Mouse (Mus musculus): ENCODE data around the gene Dnah2. TPM values are rescaled to one million over a fixed set of nuclear protein-coding genes. Genes with fewer than 3 reads are reported as not detected.

Gene Dnah2
- polyA plus RNA-seq, 1 experiment from 2014 or later: 6.9 TPM

DNA sequence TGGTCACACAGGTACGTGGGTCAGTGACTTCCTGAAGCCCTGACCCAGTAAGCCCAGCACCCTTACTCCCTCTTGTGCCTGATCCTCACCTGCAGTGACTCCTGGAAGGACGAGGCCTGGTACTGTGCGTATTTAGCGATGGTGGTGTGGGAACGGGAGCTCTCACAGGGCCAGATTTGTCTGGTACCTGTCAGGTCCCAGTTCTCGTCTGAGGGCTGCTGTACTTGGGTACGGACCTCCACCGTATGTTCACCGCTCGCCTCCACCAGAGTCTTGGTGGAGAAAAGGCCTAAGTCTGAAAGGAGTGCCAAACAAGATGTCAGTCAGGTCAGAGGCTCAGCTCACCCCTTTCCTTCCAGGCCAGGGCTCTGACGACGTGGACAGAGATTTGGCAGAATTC lies 146.9 kb downstream of the Dnah2 start:
- Histone ChIP-seq H3K27ac (ENCODE audit: low read depth, low read length) (no peak overlapping the region), H3K27me3 (ENCODE audit: control insufficient read depth, insufficient read depth, low read length) (no peaks in the 10 kb centered on the region), H3K9me3 (ENCODE audit: control insufficient read depth, low read length) (no peaks in the 10 kb centered on the region), H3K9ac (replicated peaks; ENCODE audit: low read depth, low read length) (no peak overlapping the region), H3K4me1 (ENCODE audit: control insufficient read depth, insufficient read depth, low read length) (0 out of 2 replicates have a peak, but pooled peaks cover 3% of the 10 kb centered on the region), H3K4me2 (ENCODE audit: low read depth, low read length) (no peak overlapping the region), H3K36me3 (ENCODE audit: control insufficient read depth, insufficient read depth, low read length) (peaks cover 68% of the 10 kb centered on the region), H3K4me3 (ENCODE audit: low read depth, low read length) (no peak overlapping the region)
- ATAC-seq (ENCODE audit: low read depth): no peak
- 90% methylated on average over 12 of the region's 12 CpGs for WGBS

DNA sequence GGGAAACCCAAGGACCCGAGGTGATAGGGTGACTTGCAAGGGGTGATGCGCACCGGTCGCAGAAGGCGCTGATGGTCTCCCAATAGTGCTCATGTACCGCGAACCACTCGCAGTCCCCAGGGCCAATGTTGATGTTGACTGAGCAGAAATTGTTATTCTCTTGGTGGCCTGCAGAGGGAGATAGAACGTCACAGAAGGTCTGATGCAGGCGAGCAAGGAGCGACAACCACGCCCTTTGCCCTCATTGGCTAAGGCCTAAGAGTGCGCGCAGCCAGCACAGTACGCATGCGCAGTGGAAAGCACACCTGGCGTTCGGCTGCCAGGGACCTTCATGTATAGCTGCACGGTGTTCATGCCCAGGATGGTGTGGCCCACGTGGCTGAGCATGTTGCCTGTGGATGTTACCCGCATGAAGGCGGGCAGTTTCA lies 147.7 kb downstream of the Dnah2 start:
- H3K4me1 ChIP-seq (ENCODE audit: control insufficient read depth, insufficient read depth, low read length): 0 out of 2 replicates have a peak, but pooled peaks cover 7% of the 10 kb centered on the region
- ATAC-seq (ENCODE audit: low read depth): peak; percentile 76
- no peaks in the 10 kb centered on the region for H3K9me3 ChIP-seq (ENCODE audit: control insufficient read depth, low read length)
- H3K4me3 ChIP-seq (ENCODE audit: low read depth, low read length): no peak overlapping the region
- no peak overlapping the region for H3K4me2 ChIP-seq (ENCODE audit: low read depth, low read length)
- H3K27ac ChIP-seq (ENCODE audit: low read depth, low read length): no peak overlapping the region
- no peaks in the 10 kb centered on the region for H3K27me3 ChIP-seq (ENCODE audit: control insufficient read depth, insufficient read depth, low read length)
- peaks cover 61% of the 10 kb centered on the region for H3K36me3 ChIP-seq (ENCODE audit: control insufficient read depth, insufficient read depth, low read length)
- WGBS: 13% methylated on average over 22 of the region's 22 CpGs
- no peak overlapping the region for H3K9ac ChIP-seq (replicated peaks; ENCODE audit: low read depth, low read length)

GRCm38 (mm10) chr11:69400083-69400850 lies 148.6 kb downstream of the Dnah2 start:
- Histone ChIP-seq H3K9me3 (ENCODE audit: control insufficient read depth, low read length) (no peaks in the 10 kb centered on the region), H3K36me3 (ENCODE audit: control insufficient read depth, insufficient read depth, low read length) (peaks cover 51% of the 10 kb centered on the region), H3K27me3 (ENCODE audit: control insufficient read depth, insufficient read depth, low read length) (no peaks in the 10 kb centered on the region), H3K4me3 (ENCODE audit: low read depth, low read length) (no peak overlapping the region), H3K9ac (replicated peaks; ENCODE audit: low read depth, low read length) (no peak overlapping the region), H3K4me1 (ENCODE audit: control insufficient read depth, insufficient read depth, low read length) (0 out of 2 replicates have a peak, but pooled peaks cover 7% of the 10 kb centered on the region), H3K4me2 (ENCODE audit: low read depth, low read length) (no peak overlapping the region), H3K27ac (ENCODE audit: low read depth, low read length) (no peak overlapping the region)
- ATAC-seq (ENCODE audit: low read depth): no peak
- 78% methylated on average over 25 of the region's 25 CpGs for WGBS

DNA sequence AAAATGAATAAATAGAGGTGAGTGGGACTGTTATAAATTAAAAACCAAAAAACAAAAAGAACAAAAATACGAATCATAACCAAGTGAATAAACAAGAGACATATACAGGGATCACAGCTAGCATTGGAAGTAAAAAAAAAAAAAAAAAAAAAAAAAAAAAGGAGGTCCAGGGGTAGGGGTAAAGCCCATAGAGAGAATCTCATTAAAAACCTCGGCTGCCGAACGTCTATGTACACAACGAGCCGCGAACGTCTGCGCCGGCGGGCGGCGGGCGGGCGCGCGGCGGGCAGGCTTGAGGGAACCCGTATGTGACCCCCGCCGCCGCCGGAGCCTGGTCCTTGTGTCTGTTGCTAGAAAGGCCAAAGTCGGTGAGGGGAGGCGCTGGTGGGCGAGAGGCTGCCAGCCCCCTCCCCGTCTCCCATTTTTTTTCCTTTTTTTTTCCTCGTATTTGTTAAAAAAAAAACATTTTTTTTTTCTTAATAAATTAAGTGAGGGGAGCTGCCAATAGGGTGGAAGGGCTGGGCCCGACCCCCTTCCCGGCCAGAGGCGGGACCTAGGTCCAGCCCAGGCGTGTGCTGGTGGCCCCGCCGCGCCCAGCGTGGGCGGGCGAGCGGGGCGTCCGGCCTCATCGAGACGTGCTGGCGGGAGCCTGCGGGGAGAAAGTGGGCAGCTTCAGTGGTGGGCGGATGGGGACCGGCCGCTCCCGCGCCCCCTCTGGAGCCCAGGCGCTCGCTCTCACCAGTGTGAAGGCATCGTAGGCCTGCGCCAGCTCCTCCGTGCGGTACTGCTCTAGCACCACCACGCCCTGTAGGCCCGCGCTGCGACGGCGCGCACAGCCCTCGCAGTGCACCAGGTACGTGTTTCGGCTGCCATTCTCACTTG lies 149.5 kb downstream of the Dnah2 start:
- Histone ChIP-seq H3K9me3 (ENCODE audit: control insufficient read depth, low read length) (no peaks in the 10 kb centered on the region), H3K4me3 (ENCODE audit: low read depth, low read length) (no peak overlapping the region), H3K4me2 (ENCODE audit: low read depth, low read length) (no peak overlapping the region), H3K36me3 (ENCODE audit: control insufficient read depth, insufficient read depth, low read length) (peaks cover 44% of the 10 kb centered on the region), H3K27ac (ENCODE audit: low read depth, low read length) (no peak overlapping the region), H3K4me1 (ENCODE audit: control insufficient read depth, insufficient read depth, low read length) (peaks cover 8% of the 10 kb centered on the region; the same call in 1 of the 2 replicates), H3K27me3 (ENCODE audit: control insufficient read depth, insufficient read depth, low read length) (no peaks in the 10 kb centered on the region), H3K9ac (replicated peaks; ENCODE audit: low read depth, low read length) (no peak overlapping the region)
- no peak for ATAC-seq (ENCODE audit: low read depth)
- 20% methylated on average over 65 of the region's 66 CpGs for WGBS

- H3K36me3 ChIP-seq (ENCODE audit: control insufficient read depth, insufficient read depth, low read length): peaks cover 36% of the 10 kb centered on the region
- no peak overlapping the region for H3K4me2 ChIP-seq (ENCODE audit: low read depth, low read length)
- no peak overlapping the region for H3K27ac ChIP-seq (ENCODE audit: low read depth, low read length)
- no peak overlapping the region for H3K9ac ChIP-seq (replicated peaks; ENCODE audit: low read depth, low read length)
- WGBS: 25% methylated on average over 21 of the region's 21 CpGs
- H3K4me3 ChIP-seq (ENCODE audit: low read depth, low read length): no peak overlapping the region
- H3K27me3 ChIP-seq (ENCODE audit: control insufficient read depth, insufficient read depth, low read length): no peaks in the 10 kb centered on the region
- no peak for ATAC-seq (ENCODE audit: low read depth)
- no peaks in the 10 kb centered on the region for H3K9me3 ChIP-seq (ENCODE audit: control insufficient read depth, low read length)
- H3K4me1 ChIP-seq (ENCODE audit: control insufficient read depth, insufficient read depth, low read length): peaks cover 11% of the 10 kb centered on the region; the same call in 1 of the 2 replicates
Measured at GRCm38 (mm10) chr11:69398486-69399200, 150.3 kb downstream of the Dnah2 start.

- Histone ChIP-seq H3K27ac (ENCODE audit: low read depth, low read length) (0 out of 2 replicates have a peak within 1 kb of the TSS, but pooled peaks have one; percentile 12), H3K36me3 (ENCODE audit: control insufficient read depth, insufficient read depth, low read length) (peaks cover 30% of the 10 kb centered on the region), H3K9ac (replicated peaks; ENCODE audit: low read depth, low read length) (0 out of 2 replicates have a peak within 1 kb of the TSS, but pooled peaks have one; percentile 22)
Measured at GRCm38 (mm10) chr11:69398059-69398458, 150.9 kb downstream of the Dnah2 start, which contains the start of gene Tmem88. Gene Tmem88, minus strand, starts transcription at chr11:69398234.

DNA sequence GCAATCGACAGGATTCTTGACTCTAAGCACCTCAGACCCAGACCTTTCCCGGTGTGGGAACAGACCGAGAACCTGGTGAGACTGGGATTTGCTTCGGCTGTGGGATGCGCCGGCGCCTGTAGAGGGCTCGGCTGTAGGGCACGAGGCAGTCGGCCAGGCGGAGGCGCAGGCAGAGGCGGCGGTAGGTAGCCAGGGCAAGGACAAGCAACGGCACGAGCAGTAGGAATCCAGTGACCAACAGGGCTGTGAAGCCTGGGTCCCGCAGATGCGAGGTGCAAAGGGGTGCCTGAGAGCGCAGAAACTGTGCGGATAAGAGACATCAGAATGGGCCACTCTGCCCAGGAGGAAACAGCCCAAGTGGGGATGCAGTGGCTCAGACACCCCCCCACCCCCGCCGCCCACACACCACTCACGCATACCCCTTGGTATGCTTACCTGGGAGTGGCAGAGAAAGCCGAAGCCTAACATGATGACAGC lies 151.3 kb downstream of the Dnah2 start:
- peaks cover 30% of the 10 kb centered on the region for H3K36me3 ChIP-seq (ENCODE audit: control insufficient read depth, insufficient read depth, low read length)
- H3K4me1 ChIP-seq (ENCODE audit: control insufficient read depth, insufficient read depth, low read length): peaks cover 11% of the 10 kb centered on the region; the same call in 1 of the 2 replicates
- no peak for ATAC-seq (ENCODE audit: low read depth)
- H3K9ac ChIP-seq (replicated peaks; ENCODE audit: low read depth, low read length): 0 out of 2 replicates have a peak overlapping the region, but pooled peaks have one; percentile 22
- H3K4me2 ChIP-seq (ENCODE audit: low read depth, low read length): no peak overlapping the region; the same call in 1 of the 2 replicates
- 0 out of 2 replicates have a peak overlapping the region, but pooled peaks have one; percentile 12 for H3K27ac ChIP-seq (ENCODE audit: low read depth, low read length)
- WGBS: 13% methylated on average over 24 of the region's 24 CpGs
- H3K9me3 ChIP-seq (ENCODE audit: control insufficient read depth, low read length): no peaks in the 10 kb centered on the region
- H3K4me3 ChIP-seq (ENCODE audit: low read depth, low read length): 0 out of 2 replicates have a peak overlapping the region, but pooled peaks have one; percentile 1
- no peaks in the 10 kb centered on the region for H3K27me3 ChIP-seq (ENCODE audit: control insufficient read depth, insufficient read depth, low read length)

More at GRCm38 (mm10) chr11:69398059-69398458, 150.9 kb downstream of the Dnah2 start, which contains the start of gene Tmem88:
- no peak for ATAC-seq (ENCODE audit: low read depth)
- H3K27me3 ChIP-seq (ENCODE audit: control insufficient read depth, insufficient read depth, low read length): no peaks in the 10 kb centered on the region
- no peaks in the 10 kb centered on the region for H3K9me3 ChIP-seq (ENCODE audit: control insufficient read depth, low read length)
- no peak within 1 kb of the TSS; the same call in 1 of the 2 replicates for H3K4me2 ChIP-seq (ENCODE audit: low read depth, low read length)
- H3K4me1 ChIP-seq (ENCODE audit: control insufficient read depth, insufficient read depth, low read length): peaks cover 11% of the 10 kb centered on the region; the same call in 1 of the 2 replicates
- H3K4me3 ChIP-seq (ENCODE audit: low read depth, low read length): 0 out of 2 replicates have a peak within 1 kb of the TSS, but pooled peaks have one; percentile 1
- WGBS: 7% methylated on average over 16 of the region's 16 CpGs

GRCm38 (mm10) chr11:69396772-69397171 lies 152.1 kb downstream of the Dnah2 start:
- H3K9me3 ChIP-seq (ENCODE audit: control insufficient read depth, low read length): no peaks in the 10 kb centered on the region
- no peak for ATAC-seq (ENCODE audit: low read depth)
- peak overlapping the region; percentile 16; the same call in 1 of the 2 replicates for H3K9ac ChIP-seq (replicated peaks; ENCODE audit: low read depth, low read length)
- H3K27me3 ChIP-seq (ENCODE audit: control insufficient read depth, insufficient read depth, low read length): no peaks in the 10 kb centered on the region
- H3K27ac ChIP-seq (ENCODE audit: low read depth, low read length): no peak overlapping the region
- 25% methylated on average over 11 of the region's 11 CpGs for WGBS
- H3K4me1 ChIP-seq (ENCODE audit: control insufficient read depth, insufficient read depth, low read length): peaks cover 11% of the 10 kb centered on the region; the same call in 1 of the 2 replicates
- H3K4me3 ChIP-seq (ENCODE audit: low read depth, low read length): peak overlapping the region; percentile 64
- peak overlapping the region; percentile 88 for H3K4me2 ChIP-seq (ENCODE audit: low read depth, low read length)
- H3K36me3 ChIP-seq (ENCODE audit: control insufficient read depth, insufficient read depth, low read length): peaks cover 21% of the 10 kb centered on the region
